26 mouse cellular contexts compared by ENCODE assay signal in genomic region chr11:100021438-100021837, GRCm38 (mm10). TPM values are rescaled to one million over a fixed set of nuclear protein-coding genes. Genes with fewer than 3 reads are reported as not detected.
"Had no signal": no experiment of that assay in that cellular context is flagged by ENCODE, and none has a peak within 500 bp of the region (broad histone marks: within the 10 kb centered on the region; RNA-seq: fewer than 3 reads in every experiment).

No protein-coding gene starts in this region.

- DNase-seq: kidney, adult 8-10 months; kidney, postnatal 10 days; kidney, postnatal 36 days; layer of hippocampus, postnatal 36 days; liver, postnatal 0 days; lung, embryonic 14.5 days; right cerebral cortex, postnatal 14 days; spleen, adult 18-20 months; thymus, adult 18-20 months; thymus, postnatal 36 days had no signal

- H3K36me3 ChIP-seq: kidney, embryonic 15.5 days; limb, embryonic 12.5 days; limb, embryonic 15.5 days; midbrain, embryonic 10.5 days; midbrain, embryonic 13.5 days had no signal

- H3K4me1 ChIP-seq: kidney, embryonic 15.5 days; limb, embryonic 12.5 days; limb, embryonic 15.5 days; megakaryocyte, embryonic 14.5 days had no signal

- H3K4me2 ChIP-seq: kidney, embryonic 15.5 days; limb, embryonic 12.5 days; limb, embryonic 15.5 days; liver, embryonic 11.5 days; lung, embryonic 14.5 days; midbrain, embryonic 13.5 days had no signal

- H3K27me3 ChIP-seq: kidney, embryonic 15.5 days; limb, embryonic 12.5 days; limb, embryonic 15.5 days; megakaryocyte, embryonic 14.5 days; midbrain, embryonic 13.5 days had no signal

- H3K4me3 ChIP-seq: kidney, embryonic 15.5 days; left cerebral cortex, adult 2 months; limb, embryonic 12.5 days; limb, embryonic 15.5 days; megakaryocyte, embryonic 14.5 days; midbrain, embryonic 10.5 days; midbrain, embryonic 13.5 days had no signal

- H3K27ac ChIP-seq: kidney, embryonic 15.5 days; left cerebral cortex, adult 2 months; limb, embryonic 12.5 days; limb, embryonic 15.5 days; liver, embryonic 14.5 days; midbrain, embryonic 10.5 days; midbrain, embryonic 13.5 days had no signal

- H3K9ac ChIP-seq: kidney, embryonic 15.5 days; limb, embryonic 12.5 days; limb, embryonic 15.5 days; liver, embryonic 14.5 days; liver, postnatal 0 days; lung, embryonic 14.5 days; midbrain, embryonic 13.5 days had no signal

- ATAC-seq: liver, postnatal 0 days; lung, postnatal 0 days; midbrain, embryonic 13.5 days; midbrain, embryonic 16.5 days had no signal

- H3K9me3 ChIP-seq: kidney, embryonic 15.5 days; limb, embryonic 12.5 days; limb, embryonic 15.5 days; megakaryocyte, embryonic 14.5 days; midbrain, embryonic 10.5 days; midbrain, embryonic 13.5 days had no signal

RNA-seq across cellular contexts. Expression of gene Krt33a, which starts 5.4 kb away (rescaled TPM):
- polyA plus RNA-seq: kidney, embryonic 15.5 days; limb, embryonic 12.5 days; liver, embryonic 11.5 days; liver, embryonic 14.5 days; liver, postnatal 0 days; lung, embryonic 14.5 days; midbrain, embryonic 10.5 days; midbrain, embryonic 13.5 days; midbrain, embryonic 16.5 days; neural tube, embryonic 11.5 days; neural tube, embryonic 14.5 days; testis, adult 2 months had no signal

RNA-seq across cellular contexts. Expression of gene Krt33b, which starts 8.2 kb away (rescaled TPM):
- polyA plus RNA-seq: kidney, embryonic 15.5 days; liver, embryonic 11.5 days; liver, embryonic 14.5 days; liver, postnatal 0 days; lung, embryonic 14.5 days; midbrain, embryonic 10.5 days; midbrain, embryonic 13.5 days; neural tube, embryonic 11.5 days; neural tube, embryonic 14.5 days; testis, adult 2 months; urinary bladder, adult 2 months had no signal

RNA-seq across cellular contexts. Expression of gene Krt34, which starts 19.9 kb away (rescaled TPM):
- polyA plus RNA-seq: kidney, embryonic 15.5 days; limb, embryonic 12.5 days; liver, embryonic 11.5 days; liver, embryonic 14.5 days; liver, postnatal 0 days; lung, embryonic 14.5 days; midbrain, embryonic 10.5 days; midbrain, embryonic 13.5 days; midbrain, embryonic 16.5 days; neural tube, embryonic 11.5 days; neural tube, embryonic 14.5 days; testis, adult 2 months; urinary bladder, adult 2 months had no signal

RNA-seq across cellular contexts. Expression of gene Krtap17-1, which starts 27.6 kb away (rescaled TPM):
- polyA plus RNA-seq: kidney, embryonic 15.5 days; liver, embryonic 11.5 days; liver, embryonic 14.5 days; liver, postnatal 0 days; midbrain, embryonic 10.5 days; neural tube, embryonic 11.5 days; stomach, embryonic 16.5 days; urinary bladder, adult 2 months had no signal

RNA-seq across cellular contexts. Expression of gene Krt31, which starts 28.9 kb away (rescaled TPM):
- polyA plus RNA-seq: kidney, embryonic 15.5 days; limb, embryonic 12.5 days; liver, embryonic 11.5 days; liver, embryonic 14.5 days; liver, postnatal 0 days; lung, embryonic 14.5 days; lung, postnatal 0 days; midbrain, embryonic 10.5 days; midbrain, embryonic 13.5 days; midbrain, embryonic 16.5 days; neural tube, embryonic 11.5 days; neural tube, embryonic 14.5 days; urinary bladder, adult 2 months had no signal
